Mouse (Mus musculus): ENCODE results near the gene Bclaf1. TPM values are rescaled to one million over a fixed set of nuclear protein-coding genes. Genes with fewer than 3 reads are reported as not detected.

The Bclaf1 gene
- polyA plus RNA-seq, 1 experiment from 2014 or later, result 126 TPM

- Histone ChIP-seq H3K4me2 (ENCODE audit: low read depth, low read length) (peak within 1 kb of the TSS; percentile 70), H3K9ac (replicated peaks; ENCODE audit: low read depth, low read length) (0 out of 2 replicates have a peak within 1 kb of the TSS, but pooled peaks have one; percentile 32), H3K27ac (ENCODE audit: low read depth, low read length) (no peak within 1 kb of the TSS), H3K4me1 (ENCODE audit: control insufficient read depth, insufficient read depth, low read length) (0 out of 2 replicates have a peak, but pooled peaks cover 6% of the 10 kb centered on the region), H3K9me3 (ENCODE audit: control insufficient read depth, low read length) (no peaks in the 10 kb centered on the region), H3K36me3 (ENCODE audit: control insufficient read depth, insufficient read depth, low read length) (peaks cover 25% of the 10 kb centered on the region), H3K4me3 (ENCODE audit: low read depth, low read length) (peak within 1 kb of the TSS; percentile 40), H3K27me3 (ENCODE audit: control insufficient read depth, insufficient read depth, low read length) (no peaks in the 10 kb centered on the region)
- WGBS, result 2% methylated on average over 55 of the region's 58 CpGs
- peak; percentile 98 for ATAC-seq (ENCODE audit: low read depth)
Observed at GRCm38 (mm10) chr10:20347285-20348214, 35.3 kb downstream of the Bclaf1 start, which contains the start of gene Mtfr2. Gene Mtfr2, plus strand, starts transcription at chr10:20347770.

GRCm38 (mm10) chr10:20348894-20349293, 36.6 kb downstream of the Bclaf1 start:
- H3K27ac ChIP-seq (ENCODE audit: low read depth, low read length), result no peak overlapping the region
- H3K36me3 ChIP-seq (ENCODE audit: control insufficient read depth, insufficient read depth, low read length), result peaks cover 13% of the 10 kb centered on the region
- WGBS, result 92% methylated on average over 2 of the region's 2 CpGs
- no peaks in the 10 kb centered on the region for H3K27me3 ChIP-seq (ENCODE audit: control insufficient read depth, insufficient read depth, low read length)
- H3K9ac ChIP-seq (replicated peaks; ENCODE audit: low read depth, low read length), result no peak overlapping the region
- H3K4me2 ChIP-seq (ENCODE audit: low read depth, low read length), result no peak overlapping the region
- H3K9me3 ChIP-seq (ENCODE audit: control insufficient read depth, low read length), result no peaks in the 10 kb centered on the region
- no peak overlapping the region for H3K4me3 ChIP-seq (ENCODE audit: low read depth, low read length)
- no peak for ATAC-seq (ENCODE audit: low read depth)
- H3K4me1 ChIP-seq (ENCODE audit: control insufficient read depth, insufficient read depth, low read length), result 0 out of 2 replicates have a peak, but pooled peaks cover 6% of the 10 kb centered on the region

GRCm38 (mm10) chr10:20361542-20362449, 49.5 kb downstream of the Bclaf1 start:
- H3K9me3 ChIP-seq (ENCODE audit: control insufficient read depth, low read length), result no peaks in the 10 kb centered on the region
- no peak overlapping the region for H3K4me2 ChIP-seq (ENCODE audit: low read depth, low read length)
- no peaks in the 10 kb centered on the region for H3K4me1 ChIP-seq (ENCODE audit: control insufficient read depth, insufficient read depth, low read length)
- no peaks in the 10 kb centered on the region for H3K36me3 ChIP-seq (ENCODE audit: control insufficient read depth, insufficient read depth, low read length)
- WGBS, result 59% methylated on average over 10 of the region's 10 CpGs
- peak; percentile 71; the same call in 1 of the 2 replicates for ATAC-seq (ENCODE audit: low read depth)
- no peaks in the 10 kb centered on the region for H3K27me3 ChIP-seq (ENCODE audit: control insufficient read depth, insufficient read depth, low read length)
- no peak overlapping the region for H3K9ac ChIP-seq (replicated peaks; ENCODE audit: low read depth, low read length)
- H3K27ac ChIP-seq (ENCODE audit: low read depth, low read length), result no peak overlapping the region
- H3K4me3 ChIP-seq (ENCODE audit: low read depth, low read length), result no peak overlapping the region

GRCm38 (mm10) chr10:20362450-20363118, 50.3 kb downstream of the Bclaf1 start:
- H3K27me3 ChIP-seq (ENCODE audit: control insufficient read depth, insufficient read depth, low read length), result no peaks in the 10 kb centered on the region
- H3K36me3 ChIP-seq (ENCODE audit: control insufficient read depth, insufficient read depth, low read length), result no peaks in the 10 kb centered on the region
- no peaks in the 10 kb centered on the region for H3K4me1 ChIP-seq (ENCODE audit: control insufficient read depth, insufficient read depth, low read length)
- ATAC-seq (ENCODE audit: low read depth), result peak; percentile 33; the same call in 1 of the 2 replicates
- no peak overlapping the region for H3K4me3 ChIP-seq (ENCODE audit: low read depth, low read length)
- H3K9ac ChIP-seq (replicated peaks; ENCODE audit: low read depth, low read length), result no peak overlapping the region
- H3K4me2 ChIP-seq (ENCODE audit: low read depth, low read length), result no peak overlapping the region
- WGBS, result 84% methylated on average over 4 of the region's 4 CpGs
- no peak overlapping the region for H3K27ac ChIP-seq (ENCODE audit: low read depth, low read length)
- 0 out of 2 replicates have a peak, but pooled peaks cover 3% of the 10 kb centered on the region for H3K9me3 ChIP-seq (ENCODE audit: control insufficient read depth, low read length)

- no peak overlapping the region for H3K27ac ChIP-seq (ENCODE audit: low read depth, low read length)
- 94% methylated on average over 5 of the region's 5 CpGs for WGBS
- no peak overlapping the region for H3K9ac ChIP-seq (replicated peaks; ENCODE audit: low read depth, low read length)
- H3K4me1 ChIP-seq (ENCODE audit: control insufficient read depth, insufficient read depth, low read length), result no peaks in the 10 kb centered on the region
- no peak for ATAC-seq (ENCODE audit: low read depth)
- H3K4me3 ChIP-seq (ENCODE audit: low read depth, low read length), result no peak overlapping the region
- no peaks in the 10 kb centered on the region for H3K27me3 ChIP-seq (ENCODE audit: control insufficient read depth, insufficient read depth, low read length)
- H3K36me3 ChIP-seq (ENCODE audit: control insufficient read depth, insufficient read depth, low read length), result no peaks in the 10 kb centered on the region
- H3K9me3 ChIP-seq (ENCODE audit: control insufficient read depth, low read length), result 0 out of 2 replicates have a peak, but pooled peaks cover 3% of the 10 kb centered on the region
- no peak overlapping the region for H3K4me2 ChIP-seq (ENCODE audit: low read depth, low read length)
Observed at GRCm38 (mm10) chr10:20372046-20372445, 59.8 kb downstream of the Bclaf1 start.

GRCm38 (mm10) chr10:20377621-20378020, 65.4 kb downstream of the Bclaf1 start:
- ATAC-seq (ENCODE audit: low read depth), result no peak
- WGBS, result 93% methylated on average over 9 of the region's 9 CpGs

GRCm38 (mm10) chr10:20379071-20379735, 66.9 kb downstream of the Bclaf1 start:
- H3K9ac ChIP-seq (replicated peaks; ENCODE audit: low read depth, low read length), result no peak overlapping the region
- no peaks in the 10 kb centered on the region for H3K36me3 ChIP-seq (ENCODE audit: control insufficient read depth, insufficient read depth, low read length)
- H3K4me2 ChIP-seq (ENCODE audit: low read depth, low read length), result no peak overlapping the region
- no peaks in the 10 kb centered on the region for H3K4me1 ChIP-seq (ENCODE audit: control insufficient read depth, insufficient read depth, low read length)
- no peak for ATAC-seq (ENCODE audit: low read depth)
- H3K27me3 ChIP-seq (ENCODE audit: control insufficient read depth, insufficient read depth, low read length), result no peaks in the 10 kb centered on the region
- no peaks in the 10 kb centered on the region for H3K9me3 ChIP-seq (ENCODE audit: control insufficient read depth, low read length)
- H3K27ac ChIP-seq (ENCODE audit: low read depth, low read length), result no peak overlapping the region
- 88% methylated on average over 9 of the region's 9 CpGs for WGBS
- H3K4me3 ChIP-seq (ENCODE audit: low read depth, low read length), result no peak overlapping the region

More at GRCm38 (mm10) chr10:20377621-20378020, 65.4 kb downstream of the Bclaf1 start:
- no peak overlapping the region for H3K27ac ChIP-seq (ENCODE audit: low read depth, low read length)
- no peak overlapping the region for H3K4me2 ChIP-seq (ENCODE audit: low read depth, low read length)
- no peaks in the 10 kb centered on the region for H3K27me3 ChIP-seq (ENCODE audit: control insufficient read depth, insufficient read depth, low read length)
- H3K36me3 ChIP-seq (ENCODE audit: control insufficient read depth, insufficient read depth, low read length), result no peaks in the 10 kb centered on the region
- no peak overlapping the region for H3K9ac ChIP-seq (replicated peaks; ENCODE audit: low read depth, low read length)
- H3K4me1 ChIP-seq (ENCODE audit: control insufficient read depth, insufficient read depth, low read length), result no peaks in the 10 kb centered on the region
- no peak overlapping the region for H3K4me3 ChIP-seq (ENCODE audit: low read depth, low read length)
- H3K9me3 ChIP-seq (ENCODE audit: control insufficient read depth, low read length), result no peaks in the 10 kb centered on the region

GRCm38 (mm10) chr10:20380798-20381197, 68.5 kb downstream of the Bclaf1 start:
- 86% methylated on average over 3 of the region's 3 CpGs for WGBS
- H3K27me3 ChIP-seq (ENCODE audit: control insufficient read depth, insufficient read depth, low read length), result no peaks in the 10 kb centered on the region
- H3K4me3 ChIP-seq (ENCODE audit: low read depth, low read length), result no peak overlapping the region
- no peaks in the 10 kb centered on the region for H3K36me3 ChIP-seq (ENCODE audit: control insufficient read depth, insufficient read depth, low read length)
- H3K27ac ChIP-seq (ENCODE audit: low read depth, low read length), result no peak overlapping the region
- ATAC-seq (ENCODE audit: low read depth), result no peak
- H3K9me3 ChIP-seq (ENCODE audit: control insufficient read depth, low read length), result no peaks in the 10 kb centered on the region
- H3K4me2 ChIP-seq (ENCODE audit: low read depth, low read length), result no peak overlapping the region
- H3K4me1 ChIP-seq (ENCODE audit: control insufficient read depth, insufficient read depth, low read length), result no peaks in the 10 kb centered on the region
- no peak overlapping the region for H3K9ac ChIP-seq (replicated peaks; ENCODE audit: low read depth, low read length)
